Mouse (Mus musculus) liver, embryonic 14.5 days (tissue): ENCODE results near the gene Tubg1. TPM values are rescaled to one million over a fixed set of nuclear protein-coding genes. Genes with fewer than 3 reads are reported as not detected.

Source experiments
- ATAC-seq: fragments of 200-750 bp; cut with Nextera tagmentation; 2 replicates; pipeline ENCODE4 v1.8.0; 2017; ENCODE audit warnings: moderate number of reproducible peaks, mild to moderate bottlenecking, moderate library complexity; ENCODE audit not compliant: insufficient read depth
- DNase-seq, 3 experiments: peaks; one replicate each; pipeline ENCODE4 v3.0.0-alpha.2; 2012 to 2013; ENCODE audit warnings: low read depth in 3 of 3, low spot score in 3 of 3
- H3K27ac ChIP-seq: fragments of 300-500 bp; sonication (generic); 2 replicates; pipeline ENCODE4 v1.5.1; 2014; ENCODE audit warnings: moderate library complexity, mild to moderate bottlenecking, control low read depth, inconsistent platforms
- H3K27me3 ChIP-seq: fragments of 300-500 bp; sonication (generic); 2 replicates; pipeline ENCODE4 v1.6.1; 2014; ENCODE audit warnings: mild to moderate bottlenecking, low read length, moderate library complexity; ENCODE audit not compliant: control insufficient read depth, insufficient read depth
- H3K36me3 ChIP-seq: fragments of 300-500 bp; sonication (generic); replicated peaks from 2 replicates; pipeline ENCODE4 v1.6.1; 2014; ENCODE audit warnings: low read depth; ENCODE audit not compliant: control insufficient read depth, insufficient read depth
- H3K4me1 ChIP-seq, 2 experiments: fragments of 200-500 bp in 1 of 2; fragments of 300-500 bp in 1 of 2; sonication (generic) in 1 of 2; replicated peaks; 2 replicates each; pipeline ENCODE4 v1.6.1; 2012 to 2014; ENCODE audit warnings: antibody characterized with exemption in 1 of 2, inconsistent platforms in 1 of 2, low read length in 1 of 2; ENCODE audit not compliant: control insufficient read depth in 2 of 2, insufficient read depth in 2 of 2
- H3K4me2 ChIP-seq: fragments of 300-500 bp; sonication (generic); 2 replicates; pipeline ENCODE4 v1.6.1; 2014; ENCODE audit warnings: low read depth, mild to moderate bottlenecking, control low read depth, moderate library complexity
- H3K4me3 ChIP-seq, 2 experiments: fragments of 200-500 bp in 1 of 2; fragments of 300-500 bp in 1 of 2; sonication (generic) in 1 of 2; 2 replicates each; pipeline ENCODE4 v1.5.1; 2012 to 2014; ENCODE audit warnings: low read depth in 2 of 2, low read length in 2 of 2, mild to moderate bottlenecking in 2 of 2, control low read depth in 1 of 2, inconsistent platforms in 1 of 2, moderate library complexity in 1 of 2; ENCODE audit not compliant: insufficient read depth in 1 of 2
- H3K9ac ChIP-seq: fragments of 300-500 bp; sonication (generic); replicated peaks from 2 replicates; pipeline ENCODE4 v1.6.1; 2014; ENCODE audit warnings: mild to moderate bottlenecking, control low read depth, moderate library complexity
- H3K9me3 ChIP-seq: fragments of 300-500 bp; sonication (generic); 2 replicates; pipeline ENCODE4 v1.6.1; 2016; ENCODE audit warnings: low read length, mixed read lengths; ENCODE audit not compliant: control insufficient read depth
- CTCF ChIP-seq: IDR thresholded peaks from 2 replicates; pipeline ENCODE4 v1.5.1; 2016; ENCODE audit warnings: antibody characterized with exemption, low read depth, control low read depth
- EP300 ChIP-seq: IDR thresholded peaks from 2 replicates; pipeline ENCODE4 v1.6.1; 2016; ENCODE audit warnings: antibody characterized with exemption, low read depth
- WGBS: fragments of 180-500 bp; shearing (Covaris S2); extraction: QIAGEN DNeasy Blood & Tissue Kit; methylation state at CpG from one replicate; pipeline ENCODE4 v1.1.7; 2014; ENCODE audit not compliant: insufficient replicate concordance; 5-methylcytosine and 5-hydroxymethylcytosine counted together
- microRNA-seq: library from miRNA; unstranded; fragments of <30 nt; microRNA quantifications from one replicate; pipeline ENCODE4, GENCODE M21; 2016
- polyA plus RNA-seq, 2 experiments: library from polyadenylated mRNA; depleted of rRNA in 1 of 2; stranded (reverse) in 1 of 2; unstranded in 1 of 2; fragments of >200 nt; fragmentation: Nextera tagmentation in 1 of 2; extraction: Ambion mirVana in 1 of 2; gene quantifications; 2 replicates each; pipeline versions ENCODE4 v1.2.1 to v1.2.3; 2012 to 2014

Gene Tubg1
- polyA plus RNA-seq, 2 experiments: 13.8 to 32.0 TPM

- peak; percentile 52 for ATAC-seq
- H3K4me2 ChIP-seq: peak overlapping the region; percentile 45
- 2% methylated on average over 61 of the region's 61 CpGs for WGBS
- H3K4me1 ChIP-seq: peaks cover 0 to 12% of the 10 kb centered on the region in 2 experiments; a peak in 2 of 4 replicates
- H3K9ac ChIP-seq: no peak overlapping the region
- H3K27me3 ChIP-seq: peaks cover 97% of the 10 kb centered on the region
- DNase-seq: peak in 2 of 3 experiments; percentile 41 to 43
- TF ChIP-seq CTCF (peak; percentile 93), EP300 (no peak)
- peak overlapping the region in 1 of 2 experiments; percentile 26; a peak in 1 of 4 replicates for H3K4me3 ChIP-seq
- H3K36me3 ChIP-seq: no peaks in the 10 kb centered on the region
- no peaks in the 10 kb centered on the region for H3K9me3 ChIP-seq
- H3K27ac ChIP-seq: no peak overlapping the region
Measured at GRCm38 (mm10) chr11:101173631-101174388, 54.1 kb downstream of the Tubg1 start.

- 37% methylated on average over 9 of the region's 9 CpGs for WGBS
- ATAC-seq (no peak), DNase-seq (no peak)
- Histone ChIP-seq H3K27ac (no peak overlapping the region), H3K9ac (no peak overlapping the region), H3K36me3 (no peaks in the 10 kb centered on the region), H3K9me3 (no peaks in the 10 kb centered on the region), H3K4me1 (peaks cover 0 to 12% of the 10 kb centered on the region in 2 experiments; a peak in 2 of 4 replicates), H3K27me3 (peaks cover 95% of the 10 kb centered on the region), H3K4me2 (peak overlapping the region; percentile 45), H3K4me3 (no peak overlapping the region; a peak in 1 of 4 replicates)
- TF ChIP-seq EP300 (no peak), CTCF (no peak)
Measured at GRCm38 (mm10) chr11:101174389-101174745, 54.6 kb downstream of the Tubg1 start.

- Histone ChIP-seq H3K36me3 (no peaks in the 10 kb centered on the region), H3K4me1 (peaks cover 0 to 12% of the 10 kb centered on the region in 2 experiments; a peak in 2 of 4 replicates), H3K4me2 (no peak within 1 kb of the TSS; the same call in 1 of the 2 replicates), H3K27me3 (peaks cover 88% of the 10 kb centered on the region), H3K9me3 (no peaks in the 10 kb centered on the region), H3K9ac (no peak within 1 kb of the TSS), H3K4me3 (no peak within 1 kb of the TSS), H3K27ac (no peak within 1 kb of the TSS)
- TF ChIP-seq CTCF: peak; percentile 29; the same call in 1 of the 2 replicates
- no peak for TF ChIP-seq EP300
- no peak for DNase-seq
- ATAC-seq: no peak
- 18% methylated on average over 14 of the region's 14 CpGs for WGBS
Measured at GRCm38 (mm10) chr11:101174851-101175628, 55.3 kb downstream of the Tubg1 start, which contains the start of gene Ccr10. Ccr10 (minus strand) TSS chr11:101175443.

GRCm38 (mm10) chr11:101175636-101176116, 55.9 kb downstream of the Tubg1 start:
- no peak for DNase-seq
- peaks cover 82% of the 10 kb centered on the region for H3K27me3 ChIP-seq
- no peak overlapping the region for H3K4me3 ChIP-seq

More at GRCm38 (mm10) chr11:101175636-101176116, 55.9 kb downstream of the Tubg1 start:
- Histone ChIP-seq H3K9me3 (no peaks in the 10 kb centered on the region), H3K9ac (no peak overlapping the region), H3K36me3 (no peaks in the 10 kb centered on the region), H3K27ac (no peak overlapping the region), H3K4me2 (no peak overlapping the region; the same call in 1 of the 2 replicates), H3K4me1 (peaks cover 0 to 12% of the 10 kb centered on the region in 2 experiments; a peak in 2 of 4 replicates)
- no peak for TF ChIP-seq EP300
- no peak for TF ChIP-seq CTCF
- WGBS: 7% methylated on average over 11 of the region's 11 CpGs
- ATAC-seq: no peak

Small RNAs within 50 kb of the gene (microRNA-seq; reads per million reads assigned to microRNA genes)
- not detected for gene Gm27626

Other genes starting within 250 kb of the Tubg1 start
- 15.0 and 17.7 TPM in 2 replicates for gene Stat3, start 180.4 kb upstream of the Tubg1 start, polyA plus RNA-seq (2012; rRNA removed)
- gene Stat3, start 180.4 kb upstream of the Tubg1 start, polyA plus RNA-seq (2014; fragmentation: Nextera tagmentation; extraction: Ambion mirVana): 27.2 and 27.4 TPM in 2 replicates
- gene Cavin1, start 149.1 kb upstream of the Tubg1 start, polyA plus RNA-seq (2012; rRNA removed): 5.0 and 7.0 TPM in 2 replicates
- gene Cavin1, start 149.1 kb upstream of the Tubg1 start, polyA plus RNA-seq (2014; fragmentation: Nextera tagmentation; extraction: Ambion mirVana): 8.1 and 8.7 TPM in 2 replicates
- gene Atp6v0a1, start 110.5 kb upstream of the Tubg1 start, polyA plus RNA-seq (2012; rRNA removed): 28.3 and 29.5 TPM in 2 replicates
- 37.8 and 40.3 TPM in 2 replicates for gene Atp6v0a1, start 110.5 kb upstream of the Tubg1 start, polyA plus RNA-seq (2014; fragmentation: Nextera tagmentation; extraction: Ambion mirVana)
- 3.4 and 4.0 TPM in 2 replicates for gene Naglu, start 49.9 kb upstream of the Tubg1 start, polyA plus RNA-seq (2012; rRNA removed)
- 4.0 and 4.3 TPM in 2 replicates for gene Naglu, start 49.9 kb upstream of the Tubg1 start, polyA plus RNA-seq (2014; fragmentation: Nextera tagmentation; extraction: Ambion mirVana)
- 0.13 and 0.19 TPM in 2 replicates for gene Hsd17b1, start 41.5 kb upstream of the Tubg1 start, polyA plus RNA-seq (2012; rRNA removed)
- 0.08 and 0.34 TPM in 2 replicates for gene Hsd17b1, start 41.5 kb upstream of the Tubg1 start, polyA plus RNA-seq (2014; fragmentation: Nextera tagmentation; extraction: Ambion mirVana)
- gene Coasy, start 37.4 kb upstream of the Tubg1 start, polyA plus RNA-seq (2012; rRNA removed): 16.2 and 16.7 TPM in 2 replicates
- 17.7 and 19.9 TPM in 2 replicates for gene Coasy, start 37.4 kb upstream of the Tubg1 start, polyA plus RNA-seq (2014; fragmentation: Nextera tagmentation; extraction: Ambion mirVana)
- 16.8 and 18.6 TPM in 2 replicates for gene Mlx, start 32.7 kb upstream of the Tubg1 start, polyA plus RNA-seq (2012; rRNA removed)
- gene Mlx, start 32.7 kb upstream of the Tubg1 start, polyA plus RNA-seq (2014; fragmentation: Nextera tagmentation; extraction: Ambion mirVana): 21.9 and 26.8 TPM in 2 replicates
- gene Psmc3ip, start 24.5 kb upstream of the Tubg1 start, polyA plus RNA-seq (2012; rRNA removed): 7.3 and 16.8 TPM in 2 replicates
- 21.6 and 22.0 TPM in 2 replicates for gene Psmc3ip, start 24.5 kb upstream of the Tubg1 start, polyA plus RNA-seq (2014; fragmentation: Nextera tagmentation; extraction: Ambion mirVana)
- gene Retreg3, start within 50 bp of the Tubg1 start, polyA plus RNA-seq (2012; rRNA removed): 19.3 and 20.4 TPM in 2 replicates
- gene Retreg3, start within 50 bp of the Tubg1 start, polyA plus RNA-seq (2014; fragmentation: Nextera tagmentation; extraction: Ambion mirVana): 5.3 and 6.7 TPM in 2 replicates
- 0.13 and 0.14 TPM in 2 replicates for gene Tubg2, start 36.0 kb downstream of the Tubg1 start, polyA plus RNA-seq (2012; rRNA removed)
- not detected in 2 replicates for gene Tubg2, start 36.0 kb downstream of the Tubg1 start, polyA plus RNA-seq (2014; fragmentation: Nextera tagmentation; extraction: Ambion mirVana)
- gene Cntnap1, start 50.6 kb downstream of the Tubg1 start, polyA plus RNA-seq (2012; rRNA removed): 0.11 and 0.16 TPM in 2 replicates
- gene Cntnap1, start 50.6 kb downstream of the Tubg1 start, polyA plus RNA-seq (2014; fragmentation: Nextera tagmentation; extraction: Ambion mirVana): 0.08 TPM in 1 of 2 replicates, not detected in the other
- gene Plekhh3, start 51.4 kb downstream of the Tubg1 start, polyA plus RNA-seq (2012; rRNA removed): 1.1 TPM in 2 replicates
- gene Plekhh3, start 51.4 kb downstream of the Tubg1 start, polyA plus RNA-seq (2014; fragmentation: Nextera tagmentation; extraction: Ambion mirVana): 1.0 TPM in 2 replicates
- gene Ccr10, start 55.5 kb downstream of the Tubg1 start, polyA plus RNA-seq (2012; rRNA removed): not detected in 2 replicates
- gene Ccr10, start 55.5 kb downstream of the Tubg1 start, polyA plus RNA-seq (2014; fragmentation: Nextera tagmentation; extraction: Ambion mirVana): not detected in 2 replicates
- 6.8 and 8.8 TPM in 2 replicates for gene Ezh1, start 106.5 kb downstream of the Tubg1 start, polyA plus RNA-seq (2012; rRNA removed)
- gene Ezh1, start 106.5 kb downstream of the Tubg1 start, polyA plus RNA-seq (2014; fragmentation: Nextera tagmentation; extraction: Ambion mirVana): 7.9 and 8.1 TPM in 2 replicates
- gene Ramp2, start 126.1 kb downstream of the Tubg1 start, polyA plus RNA-seq (2012; rRNA removed): 15.1 and 17.5 TPM in 2 replicates
- gene Ramp2, start 126.1 kb downstream of the Tubg1 start, polyA plus RNA-seq (2014; fragmentation: Nextera tagmentation; extraction: Ambion mirVana): 19.0 and 19.2 TPM in 2 replicates
- 35.1 and 36.3 TPM in 2 replicates for gene Vps25, start 133.8 kb downstream of the Tubg1 start, polyA plus RNA-seq (2012; rRNA removed)
- 88.6 and 90.0 TPM in 2 replicates for gene Vps25, start 133.8 kb downstream of the Tubg1 start, polyA plus RNA-seq (2014; fragmentation: Nextera tagmentation; extraction: Ambion mirVana)
- gene Wnk4, start 140.6 kb downstream of the Tubg1 start, polyA plus RNA-seq (2012; rRNA removed): 5.3 and 5.4 TPM in 2 replicates
- 6.4 and 6.9 TPM in 2 replicates for gene Wnk4, start 140.6 kb downstream of the Tubg1 start, polyA plus RNA-seq (2014; fragmentation: Nextera tagmentation; extraction: Ambion mirVana)
- gene Cntd1, start 159.1 kb downstream of the Tubg1 start, polyA plus RNA-seq (2012; rRNA removed): 0.44 and 0.68 TPM in 2 replicates
- gene Cntd1, start 159.1 kb downstream of the Tubg1 start, polyA plus RNA-seq (2014; fragmentation: Nextera tagmentation; extraction: Ambion mirVana): 0.44 and 0.72 TPM in 2 replicates
- 58.7 and 84.8 TPM in 2 replicates for gene Coa3, start 159.2 kb downstream of the Tubg1 start, polyA plus RNA-seq (2012; rRNA removed)
- 109 and 122 TPM in 2 replicates for gene Coa3, start 159.2 kb downstream of the Tubg1 start, polyA plus RNA-seq (2014; fragmentation: Nextera tagmentation; extraction: Ambion mirVana)
- gene Becn1, start 182.3 kb downstream of the Tubg1 start, polyA plus RNA-seq (2012; rRNA removed): 22.7 and 60.5 TPM in 2 replicates
- gene Becn1, start 182.3 kb downstream of the Tubg1 start, polyA plus RNA-seq (2014; fragmentation: Nextera tagmentation; extraction: Ambion mirVana): 86.2 and 93.6 TPM in 2 replicates
- gene Psme3, start 196.3 kb downstream of the Tubg1 start, polyA plus RNA-seq (2012; rRNA removed): 117 and 123 TPM in 2 replicates
- 135 and 152 TPM in 2 replicates for gene Psme3, start 196.3 kb downstream of the Tubg1 start, polyA plus RNA-seq (2014; fragmentation: Nextera tagmentation; extraction: Ambion mirVana)
- 4.6 and 4.7 TPM in 2 replicates for gene Aoc2, start 205.1 kb downstream of the Tubg1 start, polyA plus RNA-seq (2012; rRNA removed)
- 0.97 and 1.0 TPM in 2 replicates for gene Aoc2, start 205.1 kb downstream of the Tubg1 start, polyA plus RNA-seq (2014; fragmentation: Nextera tagmentation; extraction: Ambion mirVana)
- 0.21 and 0.25 TPM in 2 replicates for gene Aoc3, start 210.7 kb downstream of the Tubg1 start, polyA plus RNA-seq (2012; rRNA removed)
- gene Aoc3, start 210.7 kb downstream of the Tubg1 start, polyA plus RNA-seq (2014; fragmentation: Nextera tagmentation; extraction: Ambion mirVana): 0.03 and 0.05 TPM in 2 replicates
- gene G6pc, start 247.6 kb downstream of the Tubg1 start, polyA plus RNA-seq (2012; rRNA removed): 0.02 TPM in 2 replicates
- gene G6pc, start 247.6 kb downstream of the Tubg1 start, polyA plus RNA-seq (2014; fragmentation: Nextera tagmentation; extraction: Ambion mirVana): 0.04 TPM in 1 of 2 replicates, not detected in the other